Mouse (Mus musculus): ENCODE results near the gene Foxe1. TPM values are rescaled to one million over a fixed set of nuclear protein-coding genes. Genes with fewer than 3 reads are reported as not detected.

Foxe1 gene
- polyA plus RNA-seq, 1 experiment = 0.28 TPM

DNA sequence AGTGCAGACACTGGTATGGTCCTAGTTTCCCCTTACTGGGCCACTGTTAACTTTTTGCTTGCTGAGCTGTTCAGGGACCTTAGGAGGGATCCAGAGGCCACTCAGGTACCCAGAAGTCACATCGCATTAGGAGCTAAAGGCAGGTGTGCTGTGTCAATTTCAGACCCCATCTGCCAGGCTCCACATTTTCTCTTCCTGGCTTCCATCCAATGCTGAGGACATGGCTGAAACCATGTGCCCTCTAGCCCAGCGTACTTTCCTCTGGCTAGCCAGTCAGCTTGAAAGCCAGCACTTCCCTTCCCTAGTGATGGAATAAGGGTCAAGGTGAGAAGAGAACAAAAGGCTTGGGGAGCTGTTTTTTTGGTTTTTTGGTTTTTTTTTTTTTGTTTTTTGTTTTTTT is 31.8 kb upstream of the Foxe1 start:
- no peaks in the 10 kb centered on the region for H3K36me3 ChIP-seq (ENCODE audit: control insufficient read depth, insufficient read depth, low read length)
- WGBS = 85% methylated on average over 2 of the region's 2 CpGs
- H3K27me3 ChIP-seq (ENCODE audit: control insufficient read depth, insufficient read depth, low read length) = no peaks in the 10 kb centered on the region
- no peaks in the 10 kb centered on the region for H3K4me1 ChIP-seq (replicated peaks; ENCODE audit: control insufficient read depth, insufficient read depth, low read length)
- no peak overlapping the region for H3K27ac ChIP-seq (ENCODE audit: control insufficient read depth, insufficient read depth, low read length)
- DNase-seq = no peak
- no peak overlapping the region for H3K4me3 ChIP-seq (ENCODE audit: control insufficient read depth, insufficient read depth, low read length)
- TF ChIP-seq POLR2A (IDR thresholded peaks at IDR 0.05; ENCODE audit: control insufficient read depth, extremely low read depth, insufficient read depth, low read length, poor library complexity) (no peak), CTCF (IDR thresholded peaks at IDR 0.05; ENCODE audit: borderline replicate concordance, control insufficient read depth, extremely low read depth, insufficient read depth, low read length, poor library complexity) (no peak)

DNA sequence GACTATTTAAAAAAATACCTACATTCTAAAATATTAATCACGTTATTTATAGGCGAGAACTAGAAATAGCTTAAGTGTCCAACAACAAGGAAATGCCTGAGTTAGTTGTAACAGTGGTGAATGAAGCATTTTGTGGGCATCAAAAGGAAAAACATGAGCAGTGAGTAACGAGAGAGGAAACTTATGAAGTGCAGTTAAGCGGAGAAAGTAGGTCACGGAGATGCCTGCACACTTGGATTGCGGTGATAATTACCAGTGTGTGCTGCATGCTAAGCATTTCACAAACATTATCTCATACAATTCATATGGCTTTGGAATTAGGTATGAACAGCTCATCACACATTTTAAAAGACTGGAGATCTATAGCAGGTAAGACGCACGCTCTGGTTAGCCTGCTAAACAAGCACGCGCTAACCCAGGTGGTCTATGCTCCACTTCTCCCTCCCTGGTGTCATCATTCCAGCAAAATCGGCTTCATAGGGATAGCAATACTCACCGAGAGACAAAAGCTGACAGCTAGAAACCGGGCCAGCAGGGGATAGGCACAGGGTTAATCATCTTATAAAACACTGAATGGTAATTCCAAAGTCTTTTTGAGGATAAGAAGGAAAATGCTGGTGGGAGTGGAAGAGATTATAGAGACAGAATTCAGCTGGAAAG is 21.5 kb upstream of the Foxe1 start:
- no peak for TF ChIP-seq CTCF (IDR thresholded peaks at IDR 0.05; ENCODE audit: borderline replicate concordance, control insufficient read depth, extremely low read depth, insufficient read depth, low read length, poor library complexity)
- no peak for TF ChIP-seq POLR2A (IDR thresholded peaks at IDR 0.05; ENCODE audit: control insufficient read depth, extremely low read depth, insufficient read depth, low read length, poor library complexity)
- H3K36me3 ChIP-seq (ENCODE audit: control insufficient read depth, insufficient read depth, low read length) = no peaks in the 10 kb centered on the region
- 86% methylated on average over 13 of the region's 13 CpGs for WGBS
- no peaks in the 10 kb centered on the region for H3K4me1 ChIP-seq (replicated peaks; ENCODE audit: control insufficient read depth, insufficient read depth, low read length)
- H3K27ac ChIP-seq (ENCODE audit: control insufficient read depth, insufficient read depth, low read length) = no peak overlapping the region
- no peak overlapping the region for H3K4me3 ChIP-seq (ENCODE audit: control insufficient read depth, insufficient read depth, low read length)
- no peak for DNase-seq
- no peaks in the 10 kb centered on the region; the same call in 1 of the 2 replicates for H3K27me3 ChIP-seq (ENCODE audit: control insufficient read depth, insufficient read depth, low read length)

DNA sequence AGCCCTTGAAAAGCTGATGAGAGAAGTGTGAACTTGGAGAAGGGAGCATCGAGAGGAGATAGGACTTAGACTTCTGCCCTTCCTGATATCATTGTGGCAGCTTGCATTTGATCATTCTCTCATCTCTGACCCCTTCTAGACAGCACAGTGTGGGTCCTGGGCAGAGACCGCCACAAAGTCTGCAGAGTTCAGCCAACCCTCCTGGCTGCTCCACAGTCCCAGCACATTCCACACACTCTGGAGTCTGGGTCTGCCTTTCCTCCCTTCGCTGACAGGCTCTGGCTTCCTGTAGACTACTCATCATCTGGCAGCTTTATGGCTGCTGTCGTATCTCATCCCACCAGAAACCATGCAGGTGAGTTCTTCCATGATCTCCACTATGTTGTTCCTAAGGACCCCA is 20.7 kb upstream of the Foxe1 start:
- no peak for DNase-seq
- no peaks in the 10 kb centered on the region for H3K36me3 ChIP-seq (ENCODE audit: control insufficient read depth, insufficient read depth, low read length)
- H3K4me3 ChIP-seq (ENCODE audit: control insufficient read depth, insufficient read depth, low read length) = no peak overlapping the region
- TF ChIP-seq POLR2A (IDR thresholded peaks at IDR 0.05; ENCODE audit: control insufficient read depth, extremely low read depth, insufficient read depth, low read length, poor library complexity) = no peak
- TF ChIP-seq CTCF (IDR thresholded peaks at IDR 0.05; ENCODE audit: borderline replicate concordance, control insufficient read depth, extremely low read depth, insufficient read depth, low read length, poor library complexity) = no peak
- no peaks in the 10 kb centered on the region for H3K4me1 ChIP-seq (replicated peaks; ENCODE audit: control insufficient read depth, insufficient read depth, low read length)
- no peak overlapping the region for H3K27ac ChIP-seq (ENCODE audit: control insufficient read depth, insufficient read depth, low read length)
- no peaks in the 10 kb centered on the region; the same call in 1 of the 2 replicates for H3K27me3 ChIP-seq (ENCODE audit: control insufficient read depth, insufficient read depth, low read length)
- WGBS = 69% methylated on average over 4 of the region's 4 CpGs

DNA sequence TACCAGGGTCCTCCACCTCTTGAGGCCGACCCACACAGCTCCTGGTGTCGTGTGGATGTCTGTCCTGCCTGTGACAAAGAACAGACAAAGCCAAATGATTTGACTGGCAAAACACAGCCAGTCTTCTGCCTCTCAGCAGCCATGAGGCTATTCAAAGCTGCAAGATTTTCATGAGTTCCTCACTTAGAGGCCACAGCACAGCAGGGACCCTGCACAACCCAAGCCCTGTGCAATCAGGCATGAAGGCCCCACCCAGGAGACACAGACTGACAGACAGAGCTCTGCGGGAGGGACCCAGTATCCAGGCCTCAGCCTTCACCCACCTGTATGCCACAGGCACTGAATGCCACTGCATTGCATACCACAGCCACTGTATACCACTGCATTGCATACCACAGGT is 14.5 kb upstream of the Foxe1 start:
- no peaks in the 10 kb centered on the region for H3K27me3 ChIP-seq (ENCODE audit: control insufficient read depth, insufficient read depth, low read length)
- 82% methylated on average over 3 of the region's 3 CpGs for WGBS
- no peak for TF ChIP-seq POLR2A (IDR thresholded peaks at IDR 0.05; ENCODE audit: control insufficient read depth, extremely low read depth, insufficient read depth, low read length, poor library complexity)
- no peak for TF ChIP-seq CTCF (IDR thresholded peaks at IDR 0.05; ENCODE audit: borderline replicate concordance, control insufficient read depth, extremely low read depth, insufficient read depth, low read length, poor library complexity)
- H3K27ac ChIP-seq (ENCODE audit: control insufficient read depth, insufficient read depth, low read length) = no peak overlapping the region
- H3K36me3 ChIP-seq (ENCODE audit: control insufficient read depth, insufficient read depth, low read length) = no peaks in the 10 kb centered on the region
- H3K4me3 ChIP-seq (ENCODE audit: control insufficient read depth, insufficient read depth, low read length) = no peak overlapping the region
- no peaks in the 10 kb centered on the region for H3K4me1 ChIP-seq (replicated peaks; ENCODE audit: control insufficient read depth, insufficient read depth, low read length)
- no peak for DNase-seq

DNA sequence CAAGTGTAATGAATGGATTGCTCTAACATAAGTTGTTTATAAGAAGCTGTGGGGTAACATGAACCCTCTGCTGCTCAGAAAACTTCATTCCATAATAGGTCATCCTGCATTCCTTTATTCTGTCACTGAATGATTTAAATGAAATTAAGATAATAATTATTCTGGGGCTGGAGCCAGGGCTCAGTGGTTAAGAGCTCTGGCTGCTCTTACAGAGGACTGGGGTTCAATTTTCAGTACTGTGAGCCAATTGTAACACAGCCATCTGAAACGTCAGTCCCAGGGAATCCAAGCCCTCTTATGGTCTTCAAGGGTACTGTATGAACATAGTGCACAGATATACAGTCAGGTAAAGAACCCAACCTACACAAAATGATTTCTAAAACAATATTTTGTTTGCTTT is 7.6 kb upstream of the Foxe1 start:
- TF ChIP-seq CTCF (IDR thresholded peaks at IDR 0.05; ENCODE audit: borderline replicate concordance, control insufficient read depth, extremely low read depth, insufficient read depth, low read length, poor library complexity) = no peak
- TF ChIP-seq POLR2A (IDR thresholded peaks at IDR 0.05; ENCODE audit: control insufficient read depth, extremely low read depth, insufficient read depth, low read length, poor library complexity) = no peak
- no peaks in the 10 kb centered on the region for H3K36me3 ChIP-seq (ENCODE audit: control insufficient read depth, insufficient read depth, low read length)
- WGBS = 23% methylated on average over 1 of the region's 1 CpGs
- no peak overlapping the region for H3K27ac ChIP-seq (ENCODE audit: control insufficient read depth, insufficient read depth, low read length)
- DNase-seq = no peak
- no peak overlapping the region for H3K4me3 ChIP-seq (ENCODE audit: control insufficient read depth, insufficient read depth, low read length)
- H3K27me3 ChIP-seq (ENCODE audit: control insufficient read depth, insufficient read depth, low read length) = peaks cover 14% of the 10 kb centered on the region; the same call in 1 of the 2 replicates
- no peaks in the 10 kb centered on the region for H3K4me1 ChIP-seq (replicated peaks; ENCODE audit: control insufficient read depth, insufficient read depth, low read length)

DNA sequence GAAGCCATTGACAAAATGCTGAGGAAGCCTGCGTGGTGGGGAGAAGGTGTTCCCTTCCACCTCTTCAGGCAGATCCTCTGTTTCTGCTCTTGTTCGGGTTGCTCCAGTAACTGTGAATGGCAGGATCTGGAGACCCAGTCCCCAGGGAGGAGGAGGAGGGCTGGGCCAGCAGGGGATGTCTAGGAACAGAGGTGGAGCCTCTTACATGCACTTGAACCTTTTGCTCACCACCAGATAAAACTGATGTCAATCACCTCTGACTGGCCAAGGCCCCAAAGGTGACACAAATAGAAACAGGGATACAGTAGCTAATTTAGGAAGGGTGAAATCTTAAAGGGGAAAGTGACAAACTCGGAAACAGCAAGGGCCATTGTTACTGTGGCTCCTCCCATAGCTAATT is 5.4 kb upstream of the Foxe1 start:
- 22% methylated on average over 3 of the region's 3 CpGs for WGBS
- no peak for TF ChIP-seq CTCF (IDR thresholded peaks at IDR 0.05; ENCODE audit: borderline replicate concordance, control insufficient read depth, extremely low read depth, insufficient read depth, low read length, poor library complexity)
- TF ChIP-seq POLR2A (IDR thresholded peaks at IDR 0.05; ENCODE audit: control insufficient read depth, extremely low read depth, insufficient read depth, low read length, poor library complexity) = no peak
- Histone ChIP-seq H3K27ac (ENCODE audit: control insufficient read depth, insufficient read depth, low read length) (no peak overlapping the region), H3K4me3 (ENCODE audit: control insufficient read depth, insufficient read depth, low read length) (no peak overlapping the region), H3K4me1 (replicated peaks; ENCODE audit: control insufficient read depth, insufficient read depth, low read length) (no peaks in the 10 kb centered on the region), H3K36me3 (ENCODE audit: control insufficient read depth, insufficient read depth, low read length) (no peaks in the 10 kb centered on the region), H3K27me3 (ENCODE audit: control insufficient read depth, insufficient read depth, low read length) (peaks cover 23% of the 10 kb centered on the region; the same call in 1 of the 2 replicates)
- no peak for DNase-seq

Measured in thymus, adult 2 months (tissue).